Mouse (Mus musculus): ENCODE data around the gene Cisd3.
A peak's percentile ranks its signal among the peaks of the same experiment; 100 is the strongest.

GRCm38 (mm10) chr11:97659990-97660714 is 25.5 kb upstream of the Cisd3 start:
- TF ChIP-seq POLR2A (IDR thresholded peaks at IDR 0.05; ENCODE audit: extremely low read depth, insufficient read depth, low read length) (0 out of 2 replicates have a peak, but pooled peaks have one; percentile 27), CTCF (IDR thresholded peaks at IDR 0.05; ENCODE audit: extremely low read depth, insufficient read depth, low read length) (no peak)
